Mouse (Mus musculus) lung, embryonic 14.5 days (tissue): ENCODE measurements around the gene Tnik. TPM values are rescaled to one million over a fixed set of nuclear protein-coding genes. Genes with fewer than 3 reads are reported as not detected.
A peak's percentile ranks its signal among the peaks of the same experiment; 100 is the strongest.

ENCODE experiments used
- ATAC-seq: fragments of 200-750 bp; cut with Nextera tagmentation; 2 replicates; pipeline ENCODE4 v1.8.0; 2017; ENCODE audit warnings: mild to moderate bottlenecking, moderate TSS enrichment, moderate library complexity; ENCODE audit not compliant: insufficient read depth
- DNase-seq: peaks from one replicate; pipeline ENCODE4 v3.0.0-alpha.2; 2015
- H3K27ac ChIP-seq: fragments of 300-500 bp; sonication (generic); 2 replicates; pipeline ENCODE4 v1.5.1; 2014; ENCODE audit warnings: low read depth, mild to moderate bottlenecking, moderate library complexity
- H3K27me3 ChIP-seq: fragments of 300-500 bp; sonication (generic); 2 replicates; pipeline ENCODE4 v1.6.1; 2014; ENCODE audit warnings: low read length, control low read depth; ENCODE audit not compliant: insufficient read depth
- H3K36me3 ChIP-seq: fragments of 300-500 bp; sonication (generic); 2 replicates; pipeline ENCODE4 v1.6.1; 2014; ENCODE audit warnings: control low read depth; ENCODE audit not compliant: insufficient read depth
- H3K4me1 ChIP-seq: fragments of 300-500 bp; sonication (generic); 2 replicates; pipeline ENCODE4 v1.6.1; 2014; ENCODE audit warnings: antibody characterized with exemption, control low read depth; ENCODE audit not compliant: insufficient read depth
- H3K4me2 ChIP-seq: fragments of 300-500 bp; sonication (generic); 2 replicates; pipeline ENCODE4 v1.6.1; 2014; ENCODE audit warnings: mild to moderate bottlenecking
- H3K4me3 ChIP-seq: fragments of 300-500 bp; sonication (generic); 2 replicates; pipeline ENCODE4 v1.5.1; 2014; ENCODE audit warnings: low read depth, low read length
- H3K9ac ChIP-seq: fragments of 300-500 bp; sonication (generic); 2 replicates; pipeline ENCODE4 v1.6.1; 2014
- H3K9me3 ChIP-seq: fragments of 300-500 bp; sonication (generic); 2 replicates; pipeline ENCODE4 v1.6.1; 2016; ENCODE audit warnings: low read depth, low read length, control low read depth
- CTCF ChIP-seq: IDR thresholded peaks from 2 replicates; pipeline ENCODE4 v1.5.1; 2016; ENCODE audit warnings: antibody characterized with exemption, low read depth
- WGBS: fragments of 180-500 bp; shearing (Covaris S2); extraction: QIAGEN DNeasy Blood & Tissue Kit; methylation state at CpG from one replicate; pipeline ENCODE4 v1.1.7; 2014; 5-methylcytosine and 5-hydroxymethylcytosine counted together
- polyA plus RNA-seq: library from polyadenylated mRNA; unstranded; fragments of >200 nt; fragmentation: Nextera tagmentation; extraction: Ambion mirVana; gene quantifications from 2 replicates; pipeline ENCODE4 v1.2.1, GENCODE M21; 2014

Tnik gene
- polyA plus RNA-seq, 1 experiment from 2014 or later: 13.6 TPM

DNA sequence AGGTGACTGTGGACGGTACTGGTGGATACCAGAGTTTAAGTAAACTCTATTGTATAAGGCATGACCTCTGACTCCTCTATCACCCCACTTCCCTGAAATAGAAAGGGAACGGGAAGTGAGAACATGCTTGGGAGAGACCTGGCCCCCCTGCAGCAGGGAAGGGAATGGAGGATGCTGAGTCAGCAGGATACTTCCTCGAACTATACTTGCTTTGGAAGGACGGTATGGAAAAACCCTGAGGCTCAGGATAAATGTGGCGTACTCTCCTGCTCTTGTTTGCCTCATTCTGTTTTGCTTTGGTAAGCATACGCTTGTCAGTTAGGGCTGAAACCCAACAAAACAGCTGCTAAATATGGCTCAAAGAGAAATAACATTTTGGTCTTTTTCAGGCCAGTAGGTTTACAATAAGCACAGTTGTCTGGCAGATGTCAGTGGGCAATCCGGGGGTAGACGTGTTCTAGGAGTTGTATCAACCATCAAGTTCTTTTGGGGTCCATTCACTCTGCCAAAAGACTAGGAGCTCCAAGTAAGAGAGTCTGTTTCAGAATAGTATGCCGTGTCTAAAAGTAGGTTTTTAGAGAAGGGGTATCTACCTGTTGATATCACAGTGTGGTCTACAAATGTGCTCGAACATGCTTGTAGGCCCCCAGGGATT, 87.3 kb downstream of the Tnik start:
- Histone ChIP-seq H3K4me3 (no peak overlapping the region), H3K9me3 (no peaks in the 10 kb centered on the region), H3K27me3 (no peaks in the 10 kb centered on the region), H3K4me1 (no peaks in the 10 kb centered on the region), H3K36me3 (no peaks in the 10 kb centered on the region), H3K9ac (no peak overlapping the region), H3K4me2 (no peak overlapping the region), H3K27ac (no peak overlapping the region)
- DNase-seq (peak; percentile 48), ATAC-seq (no peak)
- WGBS: 69% methylated on average over 10 of the region's 10 CpGs
- no peak for TF ChIP-seq CTCF

DNA sequence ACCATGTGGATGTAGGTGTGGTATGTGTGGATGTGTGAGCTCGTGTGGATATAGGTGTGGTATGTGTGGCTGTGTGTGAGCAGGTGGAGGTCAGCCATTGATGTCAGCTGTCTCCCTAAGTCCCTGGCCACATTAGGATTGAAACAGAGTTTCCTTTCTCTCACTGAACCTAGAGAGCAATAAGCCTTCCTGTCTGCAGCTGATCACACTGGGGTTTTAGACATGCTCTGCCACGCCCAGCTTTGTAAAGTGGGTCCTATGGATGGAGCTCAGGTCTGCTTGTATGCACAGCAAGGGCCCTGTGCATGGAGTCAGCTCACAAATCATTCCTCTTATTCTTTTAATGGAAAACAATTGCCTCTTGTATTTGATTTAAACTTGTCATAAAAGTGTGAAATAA, 95.4 kb downstream of the Tnik start:
- 69% methylated on average over 2 of the region's 2 CpGs for WGBS
- no peak overlapping the region for H3K4me2 ChIP-seq
- H3K9ac ChIP-seq: no peak overlapping the region
- no peak overlapping the region for H3K4me3 ChIP-seq
- ATAC-seq (no peak), DNase-seq (no peak)
- H3K27ac ChIP-seq: no peak overlapping the region
- H3K36me3 ChIP-seq: no peaks in the 10 kb centered on the region
- H3K9me3 ChIP-seq: no peaks in the 10 kb centered on the region
- no peak for TF ChIP-seq CTCF
- H3K4me1 ChIP-seq: 0 out of 2 replicates have a peak, but pooled peaks cover 4% of the 10 kb centered on the region
- no peaks in the 10 kb centered on the region for H3K27me3 ChIP-seq

DNA sequence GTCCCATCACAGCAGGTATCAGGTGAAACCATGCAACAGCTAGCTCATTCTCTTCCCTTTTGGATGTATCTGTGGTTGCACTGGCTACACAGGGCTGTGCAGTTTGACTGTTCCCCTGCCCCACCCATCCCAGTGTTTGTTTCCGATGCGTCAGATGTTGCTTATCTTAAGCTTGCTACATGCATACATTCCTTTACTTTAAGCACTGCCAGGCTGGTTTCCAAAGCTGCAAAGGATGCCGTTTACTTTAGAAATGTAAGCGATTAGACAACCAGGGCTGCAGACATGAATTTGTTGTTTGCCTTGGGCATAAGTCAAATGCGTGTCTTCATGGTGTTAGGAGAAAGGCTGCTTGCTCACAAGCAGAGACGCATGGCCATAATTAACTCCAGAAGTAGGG, 96.1 kb downstream of the Tnik start:
- H3K27ac ChIP-seq: no peak overlapping the region
- WGBS: 22% methylated on average over 6 of the region's 6 CpGs
- DNase-seq (peak; percentile 76), ATAC-seq (peak; percentile 70; the same call in 1 of the 2 replicates)
- H3K9me3 ChIP-seq: 0 out of 2 replicates have a peak, but pooled peaks cover 3% of the 10 kb centered on the region
- no peaks in the 10 kb centered on the region for H3K27me3 ChIP-seq
- H3K4me1 ChIP-seq: 0 out of 2 replicates have a peak, but pooled peaks cover 4% of the 10 kb centered on the region
- no peak for TF ChIP-seq CTCF
- H3K36me3 ChIP-seq: no peaks in the 10 kb centered on the region
- H3K4me3 ChIP-seq: no peak overlapping the region
- H3K4me2 ChIP-seq: no peak overlapping the region
- no peak overlapping the region for H3K9ac ChIP-seq

DNA sequence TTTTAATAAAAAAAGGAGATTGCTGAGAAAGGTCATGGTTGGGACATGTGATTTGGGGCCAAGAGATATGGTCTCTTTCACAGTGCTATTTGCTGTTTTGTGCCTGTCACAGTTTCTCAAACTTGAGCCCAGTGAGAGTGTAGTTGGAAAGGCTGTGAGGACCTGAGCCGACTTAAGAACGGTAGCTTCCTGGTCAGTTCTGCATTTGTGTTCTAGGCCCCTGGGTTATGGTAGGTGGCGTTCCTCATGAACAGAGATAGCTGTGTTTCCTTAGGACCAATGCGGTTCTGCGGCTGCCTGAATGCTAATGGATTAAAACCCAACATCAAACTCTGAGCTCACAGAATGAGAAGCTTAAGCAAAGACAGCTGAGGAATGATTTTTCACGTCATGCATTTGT, 98.0 kb downstream of the Tnik start:
- no peak for DNase-seq
- H3K4me2 ChIP-seq: no peak overlapping the region
- no peak overlapping the region for H3K9ac ChIP-seq
- TF ChIP-seq CTCF: no peak
- 0 out of 2 replicates have a peak, but pooled peaks cover 3% of the 10 kb centered on the region for H3K9me3 ChIP-seq
- H3K27me3 ChIP-seq: no peaks in the 10 kb centered on the region
- no peaks in the 10 kb centered on the region for H3K36me3 ChIP-seq
- no peak overlapping the region for H3K27ac ChIP-seq
- H3K4me1 ChIP-seq: 0 out of 2 replicates have a peak, but pooled peaks cover 4% of the 10 kb centered on the region
- ATAC-seq: no peak
- WGBS: 87% methylated on average over 6 of the region's 6 CpGs
- H3K4me3 ChIP-seq: no peak overlapping the region

DNA sequence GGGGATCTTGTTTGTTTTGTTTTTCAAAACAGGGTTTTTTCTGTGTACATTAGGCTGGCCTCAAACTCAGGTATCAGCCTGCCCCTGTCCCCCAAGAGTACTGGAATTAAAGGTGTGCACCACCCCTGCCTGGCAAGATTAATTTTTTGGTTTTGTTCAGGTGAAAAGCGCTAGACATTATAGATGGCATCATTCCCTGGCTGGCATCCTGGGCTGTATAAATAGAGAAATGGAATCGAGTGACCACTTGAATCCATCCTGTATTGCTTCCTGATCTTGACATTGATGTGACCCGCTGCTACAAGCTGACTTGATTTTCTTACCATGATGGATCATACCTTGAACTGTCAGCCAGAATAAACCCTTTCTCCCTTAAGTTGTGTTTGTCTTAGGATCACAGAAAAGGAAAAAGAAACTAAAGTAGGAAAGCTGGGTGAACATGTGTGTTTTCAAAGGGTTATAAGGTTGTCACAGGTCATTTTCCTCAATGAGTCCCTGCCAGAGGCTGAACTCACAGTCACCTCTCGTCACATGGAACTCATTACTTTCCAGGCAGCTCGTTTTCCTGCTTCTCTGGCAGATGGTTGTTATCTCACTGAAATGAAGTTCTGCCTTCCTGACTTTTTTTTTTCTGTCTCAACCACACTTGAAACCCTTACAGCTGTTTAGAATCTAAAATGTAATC, 100.6 kb downstream of the Tnik start:
- WGBS: 37% methylated on average over 5 of the region's 5 CpGs
- peak; percentile 40 for DNase-seq
- no peak for TF ChIP-seq CTCF

DNA sequence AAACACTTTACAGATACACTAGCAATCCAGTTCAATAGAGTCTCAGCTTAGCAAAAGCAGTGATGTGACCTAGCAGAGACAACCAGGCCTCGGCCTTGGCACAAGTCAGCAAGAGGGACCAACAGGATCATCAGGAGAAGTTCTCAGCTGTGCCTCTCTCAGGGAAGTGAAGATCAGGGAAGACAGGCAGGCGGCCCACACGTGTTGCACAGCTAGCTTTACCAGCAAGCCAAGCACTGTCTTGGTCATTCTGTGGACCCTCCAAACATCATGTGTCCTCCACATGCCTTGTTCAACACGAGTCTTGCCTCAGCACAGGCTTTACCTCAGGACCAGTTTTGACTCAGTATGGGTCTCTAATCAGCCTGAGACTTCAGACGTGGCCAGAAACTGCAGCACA, 105.7 kb downstream of the Tnik start:
- no peak overlapping the region for H3K27ac ChIP-seq
- H3K27me3 ChIP-seq: no peaks in the 10 kb centered on the region
- no peak overlapping the region for H3K4me3 ChIP-seq
- no peak overlapping the region for H3K9ac ChIP-seq
- no peaks in the 10 kb centered on the region for H3K4me1 ChIP-seq
- H3K4me2 ChIP-seq: no peak overlapping the region
- H3K36me3 ChIP-seq: no peaks in the 10 kb centered on the region
- ATAC-seq (no peak), DNase-seq (no peak)
- H3K9me3 ChIP-seq: no peaks in the 10 kb centered on the region
- WGBS: 77% methylated on average over 5 of the region's 5 CpGs
- TF ChIP-seq CTCF: no peak

More for the DNA sequence above, 100.6 kb downstream of the Tnik start:
- H3K9me3 ChIP-seq: 0 out of 2 replicates have a peak, but pooled peaks cover 3% of the 10 kb centered on the region
- no peak for ATAC-seq
- H3K27me3 ChIP-seq: no peaks in the 10 kb centered on the region
- H3K4me1 ChIP-seq: 0 out of 2 replicates have a peak, but pooled peaks cover 4% of the 10 kb centered on the region
- no peak overlapping the region for H3K4me2 ChIP-seq
- H3K36me3 ChIP-seq: no peaks in the 10 kb centered on the region
- H3K9ac ChIP-seq: no peak overlapping the region
- H3K27ac ChIP-seq: no peak overlapping the region
- H3K4me3 ChIP-seq: no peak overlapping the region

DNA sequence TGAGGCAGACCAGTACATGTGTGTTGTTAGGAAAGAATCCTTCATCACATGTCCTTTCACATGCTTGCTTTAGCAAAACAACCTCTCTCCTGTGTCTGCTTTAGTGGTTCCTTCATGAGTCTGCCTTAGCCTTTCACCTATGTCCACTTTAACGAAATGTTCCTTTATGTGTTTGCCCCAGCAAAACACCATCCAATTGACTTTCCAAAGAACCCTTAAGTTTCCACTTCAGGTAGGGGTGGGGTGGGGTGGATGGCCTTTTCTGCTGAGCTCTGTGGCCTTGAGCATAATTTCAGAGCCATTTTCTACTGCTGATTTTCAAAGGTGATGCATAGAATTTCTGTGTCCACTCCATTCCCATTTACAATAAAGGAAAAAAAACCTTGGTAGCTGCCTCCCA, 106.3 kb downstream of the Tnik start:
- Histone ChIP-seq H3K36me3 (no peaks in the 10 kb centered on the region), H3K27ac (no peak overlapping the region), H3K4me1 (no peaks in the 10 kb centered on the region), H3K9ac (no peak overlapping the region), H3K4me3 (no peak overlapping the region), H3K9me3 (no peaks in the 10 kb centered on the region), H3K27me3 (no peaks in the 10 kb centered on the region), H3K4me2 (no peak overlapping the region)
- ATAC-seq: no peak
- TF ChIP-seq CTCF: no peak
- 58% methylated on average over 1 of the region's 1 CpGs for WGBS
- DNase-seq: no peak
